Mouse (Mus musculus): ENCODE results near the gene Rtkn2. TPM values are rescaled to one million over a fixed set of nuclear protein-coding genes. Genes with fewer than 3 reads are reported as not detected.

The Rtkn2 gene
- total RNA-seq, 2 experiments from 2014 or later: 4.7 to 5.0 TPM

GRCm38 (mm10) chr10:68054706-68055105 lies 75.3 kb downstream of the Rtkn2 start:
- Histone ChIP-seq H3K4me3 (no peak overlapping the region), H3K27ac (no peak overlapping the region)
- TF ChIP-seq CTCF (conservative IDR thresholded peaks at IDR 0.05): no peak
- DNase-seq (ENCODE audit: low spot score in 2 of 2): no peak

- no peak for DNase-seq (ENCODE audit: low spot score in 2 of 2)
- no peak overlapping the region for H3K4me3 ChIP-seq
- H3K27ac ChIP-seq: no peak overlapping the region
- no peak for TF ChIP-seq CTCF (conservative IDR thresholded peaks at IDR 0.05)
These were observed 78.5 kb downstream of the Rtkn2 start for GRCm38 (mm10) chr10:68057841-68058240.

GRCm38 (mm10) chr10:68058378-68058777 lies 79.0 kb downstream of the Rtkn2 start:
- Histone ChIP-seq H3K4me3 (no peak overlapping the region), H3K27ac (no peak overlapping the region)
- peak; percentile 55 for TF ChIP-seq CTCF (conservative IDR thresholded peaks at IDR 0.05)
- no peak for DNase-seq (ENCODE audit: low spot score in 2 of 2)

- DNase-seq (ENCODE audit: low spot score in 2 of 2): no peak
- TF ChIP-seq CTCF (conservative IDR thresholded peaks at IDR 0.05): no peak
- no peak overlapping the region for H3K27ac ChIP-seq
- 0 out of 2 replicates have a peak overlapping the region, but pooled peaks have one; percentile 8 for H3K4me3 ChIP-seq
These were observed 81.3 kb downstream of the Rtkn2 start for GRCm38 (mm10) chr10:68060590-68061248.

- TF ChIP-seq CTCF (conservative IDR thresholded peaks at IDR 0.05): no peak
- no peak overlapping the region for H3K27ac ChIP-seq
These were observed 81.9 kb downstream of the Rtkn2 start for GRCm38 (mm10) chr10:68061249-68061615.

GRCm38 (mm10) chr10:68063806-68064545 lies 84.6 kb downstream of the Rtkn2 start:
- DNase-seq (ENCODE audit: low spot score in 2 of 2): no peak
- TF ChIP-seq CTCF (conservative IDR thresholded peaks at IDR 0.05): no peak
- Histone ChIP-seq H3K27ac (no peak overlapping the region), H3K4me3 (no peak overlapping the region; the same call in 1 of the 2 replicates)

More at GRCm38 (mm10) chr10:68061249-68061615, 81.9 kb downstream of the Rtkn2 start:
- no peak overlapping the region for H3K4me3 ChIP-seq
- DNase-seq (ENCODE audit: low spot score in 2 of 2): no peak

GRCm38 (mm10) chr10:68064571-68064970 lies 85.2 kb downstream of the Rtkn2 start:
- no peak for DNase-seq (ENCODE audit: low spot score in 2 of 2)
- TF ChIP-seq CTCF (conservative IDR thresholded peaks at IDR 0.05): no peak

GRCm38 (mm10) chr10:68066173-68066572 lies 86.8 kb downstream of the Rtkn2 start:
- DNase-seq (ENCODE audit: low spot score in 2 of 2): no peak
- Histone ChIP-seq H3K27ac (no peak overlapping the region), H3K4me3 (no peak overlapping the region)
- TF ChIP-seq CTCF (conservative IDR thresholded peaks at IDR 0.05): no peak

More at GRCm38 (mm10) chr10:68064571-68064970, 85.2 kb downstream of the Rtkn2 start:
- H3K4me3 ChIP-seq: no peak overlapping the region; the same call in 1 of the 2 replicates
- H3K27ac ChIP-seq: no peak overlapping the region

GRCm38 (mm10) chr10:68067961-68068360 lies 88.6 kb downstream of the Rtkn2 start:
- no peak overlapping the region for H3K4me3 ChIP-seq
- DNase-seq (ENCODE audit: low spot score in 2 of 2): no peak
- no peak for TF ChIP-seq CTCF (conservative IDR thresholded peaks at IDR 0.05)
- H3K27ac ChIP-seq: no peak overlapping the region

GRCm38 (mm10) chr10:68068426-68068825 lies 89.1 kb downstream of the Rtkn2 start:
- no peak for DNase-seq (ENCODE audit: low spot score in 2 of 2)
- Histone ChIP-seq H3K4me3 (no peak overlapping the region), H3K27ac (no peak overlapping the region)
- TF ChIP-seq CTCF (conservative IDR thresholded peaks at IDR 0.05): no peak

GRCm38 (mm10) chr10:68071041-68071440 lies 91.7 kb downstream of the Rtkn2 start:
- DNase-seq (ENCODE audit: low spot score in 2 of 2): no peak
- Histone ChIP-seq H3K4me3 (no peak overlapping the region), H3K27ac (no peak overlapping the region)
- TF ChIP-seq CTCF (conservative IDR thresholded peaks at IDR 0.05): no peak

GRCm38 (mm10) chr10:68072626-68073025 lies 93.3 kb downstream of the Rtkn2 start:
- Histone ChIP-seq H3K27ac (no peak overlapping the region), H3K4me3 (no peak overlapping the region)
- DNase-seq (ENCODE audit: low spot score in 2 of 2): no peak
- no peak for TF ChIP-seq CTCF (conservative IDR thresholded peaks at IDR 0.05)

- Histone ChIP-seq H3K27ac (no peak overlapping the region), H3K4me3 (no peak overlapping the region)
- TF ChIP-seq CTCF (conservative IDR thresholded peaks at IDR 0.05): no peak
- no peak for DNase-seq (ENCODE audit: low spot score in 2 of 2)
These were observed 94.9 kb downstream of the Rtkn2 start for GRCm38 (mm10) chr10:68074291-68074690.

- Histone ChIP-seq H3K27ac (no peak overlapping the region), H3K4me3 (no peak overlapping the region)
- no peak for TF ChIP-seq CTCF (conservative IDR thresholded peaks at IDR 0.05)
- no peak for DNase-seq (ENCODE audit: low spot score in 2 of 2)
These were observed 95.8 kb downstream of the Rtkn2 start for GRCm38 (mm10) chr10:68075181-68075580.

Measured in layer of hippocampus, adult 2 months (tissue).